Mouse (Mus musculus) left cerebral cortex, adult 8-10 months (tissue): ENCODE results near the gene Ip6k2. TPM values are rescaled to one million over a fixed set of nuclear protein-coding genes. Genes with fewer than 3 reads are reported as not detected.

Experiments used
- DNase-seq, 2 experiments: peaks; one replicate each; pipeline ENCODE4 v3.0.0; 2022; ENCODE audit warnings: low spot score in 2 of 2
- total RNA-seq, 4 experiments: library from RNA; stranded (reverse); gene quantifications; 2 replicates each; pipeline ENCODE4 v1.2.4; 2022

The Ip6k2 gene
- total RNA-seq, 4 experiments from 2014 or later, result 137 to 158 (median 157) TPM

- no peak for DNase-seq
Observed at GRCm38 (mm10) chr9:108820077-108820476, 36.5 kb downstream of the Ip6k2 start.

- no peak for DNase-seq
Observed at GRCm38 (mm10) chr9:108824144-108824685, 40.6 kb downstream of the Ip6k2 start.

- DNase-seq, result peak in 1 of 2 experiments; percentile 94
Observed at GRCm38 (mm10) chr9:108824755-108825413, 41.3 kb downstream of the Ip6k2 start.

- peak; percentile 79 to 87 for DNase-seq
Observed at GRCm38 (mm10) chr9:108825820-108826699, 42.5 kb downstream of the Ip6k2 start, which contains the start of gene Celsr3. TSS of gene Celsr3 (plus strand) at chr9:108826320.

GRCm38 (mm10) chr9:108826700-108827340 lies 43.2 kb downstream of the Ip6k2 start:
- DNase-seq, result peak in 1 of 2 experiments; percentile 67

- DNase-seq, result no peak
Observed at GRCm38 (mm10) chr9:108827454-108827853, 43.9 kb downstream of the Ip6k2 start.

- no peak for DNase-seq
Observed at GRCm38 (mm10) chr9:108827906-108828305, 44.3 kb downstream of the Ip6k2 start.

GRCm38 (mm10) chr9:108831637-108832036 lies 48.0 kb downstream of the Ip6k2 start:
- no peak for DNase-seq

GRCm38 (mm10) chr9:108832390-108833108 lies 49.0 kb downstream of the Ip6k2 start:
- DNase-seq, result peak in 1 of 2 experiments; percentile 84

- peak in 1 of 2 experiments; percentile 56 for DNase-seq
Observed at GRCm38 (mm10) chr9:108842989-108843388, 59.4 kb downstream of the Ip6k2 start.

GRCm38 (mm10) chr9:108845390-108845789 lies 61.8 kb downstream of the Ip6k2 start:
- no peak for DNase-seq

- DNase-seq, result no peak
Observed at GRCm38 (mm10) chr9:108847374-108847773, 63.8 kb downstream of the Ip6k2 start.

- no peak for DNase-seq
Observed at GRCm38 (mm10) chr9:108848419-108848818, 64.8 kb downstream of the Ip6k2 start.

- DNase-seq, result no peak
Observed at GRCm38 (mm10) chr9:108852976-108853375, 69.4 kb downstream of the Ip6k2 start, which contains the start of gene Slc26a6. TSS of gene Slc26a6 (plus strand) at chr9:108853283.

- peak in 1 of 2 experiments; percentile 92 for DNase-seq
Observed at GRCm38 (mm10) chr9:108853635-108854240, 70.1 kb downstream of the Ip6k2 start.

GRCm38 (mm10) chr9:108854241-108854696 lies 70.7 kb downstream of the Ip6k2 start:
- peak; percentile 81 to 82 for DNase-seq

GRCm38 (mm10) chr9:108855335-108855734 lies 71.7 kb downstream of the Ip6k2 start:
- no peak for DNase-seq
